Mouse (Mus musculus) embryonic fibroblast, embryonic 13.5 days (primary cell): ENCODE measurements at regions not wholly inside any gene's neighbourhood (a gene's known extent, or its start where the extent isn't known, plus 50 kb on each side); places are given as distances from the start of the nearest gene placed in this dataset.

Source experiments
- H3K27ac ChIP-seq: 2 replicates; pipeline ENCODE4 v1.5.1; 2012; ENCODE audit warnings: low read length, control low read depth, inconsistent platforms; ENCODE audit not compliant: insufficient read depth
- H3K4me1 ChIP-seq: 2 replicates; pipeline ENCODE4 v1.6.1; 2011; ENCODE audit warnings: low read length; ENCODE audit not compliant: control insufficient read depth, insufficient read depth
- H3K4me3 ChIP-seq: 2 replicates; pipeline ENCODE4 v1.5.1; 2011; ENCODE audit warnings: mild to moderate bottlenecking, control low read depth, low read length; ENCODE audit not compliant: insufficient read depth
- CTCF ChIP-seq: IDR thresholded peaks from 2 replicates; pipeline ENCODE4 v1.5.1; 2011; ENCODE audit warnings: mild to moderate bottlenecking, control low read depth, low read length, moderate library complexity, borderline replicate concordance; ENCODE audit not compliant: insufficient read depth
- POLR2A ChIP-seq: IDR thresholded peaks from 2 replicates; pipeline ENCODE4 v1.6.1; 2011; ENCODE audit warnings: low read depth, mild to moderate bottlenecking, control low read depth, low read length, moderate library complexity

DNA sequence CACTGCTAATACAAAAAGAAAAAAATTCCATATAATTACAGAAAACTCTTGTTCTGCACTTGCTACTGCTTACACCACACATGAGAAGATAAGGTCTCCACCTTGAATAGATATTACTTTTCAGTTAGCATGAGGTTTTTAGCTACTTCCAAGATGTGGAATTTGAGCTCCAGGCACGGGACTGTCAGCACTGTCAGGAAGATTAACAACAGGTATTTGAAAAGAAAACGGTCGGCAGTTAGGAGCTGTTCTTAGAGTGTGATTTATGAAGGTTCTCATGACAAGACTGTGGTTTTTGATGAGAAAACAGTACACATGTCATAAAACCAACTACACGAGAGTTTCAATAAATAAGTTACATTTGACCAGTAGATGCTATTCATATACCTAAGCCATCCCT, 2970.4 kb upstream of the 5930422O12Rik start:
- TF ChIP-seq CTCF (no peak), POLR2A (no peak)
- no peaks in the 10 kb centered on the region for H3K4me1 ChIP-seq
- no peak overlapping the region for H3K4me3 ChIP-seq
- H3K27ac ChIP-seq = no peak overlapping the region

DNA sequence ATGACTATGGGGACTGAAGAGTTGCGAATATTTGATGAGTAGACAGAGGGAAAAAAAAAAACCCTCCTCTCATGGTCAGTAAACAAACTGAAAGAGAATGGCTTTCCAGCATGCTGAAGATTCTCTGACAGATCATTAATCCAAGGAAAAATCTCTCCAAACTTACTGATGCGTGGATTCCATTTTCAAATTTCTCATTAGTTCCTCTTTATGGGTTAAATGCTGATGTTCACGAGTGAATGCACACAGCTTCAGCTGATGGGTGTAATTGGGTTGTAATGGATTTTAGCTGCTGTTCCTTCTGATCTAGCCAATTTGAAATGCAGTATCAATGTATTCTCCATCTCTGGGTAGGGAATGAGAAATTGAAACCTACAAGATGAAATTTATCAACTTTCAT, 2945.6 kb upstream of the 5930422O12Rik start:
- no peak for TF ChIP-seq CTCF
- TF ChIP-seq POLR2A = no peak
- no peak overlapping the region for H3K27ac ChIP-seq
- H3K4me3 ChIP-seq = no peak overlapping the region
- no peaks in the 10 kb centered on the region for H3K4me1 ChIP-seq

DNA sequence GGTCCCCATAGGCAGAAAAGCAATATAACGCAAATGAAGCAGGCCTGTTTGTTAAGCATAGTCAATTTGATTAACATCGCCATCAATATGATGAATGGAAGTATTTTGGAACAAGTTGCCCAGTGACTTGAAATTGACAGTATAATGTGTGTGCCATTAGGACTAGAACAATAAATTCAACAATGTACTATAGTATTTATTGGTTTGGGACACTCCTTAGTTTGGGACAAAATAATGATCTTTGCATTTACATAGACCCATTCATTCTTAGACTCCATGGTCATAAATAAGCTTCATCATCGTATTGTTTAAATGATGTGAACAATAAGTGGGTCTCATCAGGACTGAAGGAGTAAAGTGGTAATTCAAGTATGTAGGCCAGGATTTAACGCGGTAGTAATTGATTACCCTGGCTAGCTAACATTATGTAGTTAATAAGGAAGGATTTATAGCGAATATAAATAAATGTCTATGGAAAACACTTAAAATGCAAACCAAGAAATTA, 2933.6 kb upstream of the 5930422O12Rik start:
- no peaks in the 10 kb centered on the region for H3K4me1 ChIP-seq
- TF ChIP-seq CTCF (no peak), POLR2A (no peak)
- H3K4me3 ChIP-seq = no peak overlapping the region
- H3K27ac ChIP-seq = no peak overlapping the region

DNA sequence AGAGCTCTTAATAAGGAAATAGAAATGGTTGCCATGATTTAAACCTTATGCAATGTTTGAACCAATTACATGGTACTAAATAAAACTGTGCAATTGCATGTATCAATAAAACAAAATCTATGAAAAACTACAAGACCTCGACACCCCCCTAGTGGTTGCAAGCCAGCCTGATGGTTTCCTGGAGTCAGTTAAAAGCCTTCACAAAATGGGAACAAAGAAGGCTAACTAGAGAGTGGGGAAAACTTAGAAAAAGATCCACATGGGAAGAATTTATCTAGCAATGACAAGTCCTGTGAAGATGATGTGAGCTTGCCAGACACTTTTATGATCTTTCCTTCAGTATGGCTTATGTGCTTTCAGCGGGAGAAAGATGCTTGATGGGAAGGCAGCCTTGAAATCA, 2926.3 kb upstream of the 5930422O12Rik start:
- no peak overlapping the region for H3K4me3 ChIP-seq
- H3K27ac ChIP-seq = no peak overlapping the region
- H3K4me1 ChIP-seq = no peaks in the 10 kb centered on the region
- no peak for TF ChIP-seq CTCF
- no peak for TF ChIP-seq POLR2A

DNA sequence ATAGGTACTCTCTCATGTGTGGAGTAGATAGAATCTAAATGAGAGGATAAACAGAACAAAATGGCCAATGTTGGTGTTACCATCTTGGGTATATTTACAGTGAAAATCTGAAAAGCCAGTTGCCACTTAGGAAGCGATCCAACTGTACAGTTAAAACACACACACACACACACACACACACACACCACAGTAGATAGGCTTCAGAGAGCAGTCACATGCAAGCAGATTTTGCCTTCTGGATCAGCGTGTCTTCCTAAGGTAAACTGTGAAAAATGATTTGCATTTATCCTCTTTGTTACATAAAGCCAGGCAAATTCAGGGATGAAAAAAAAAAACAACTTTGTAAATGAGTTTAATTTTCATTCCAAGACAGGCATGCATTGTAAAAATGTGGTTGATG, 2917.2 kb upstream of the 5930422O12Rik start:
- Histone ChIP-seq H3K4me1 (no peaks in the 10 kb centered on the region), H3K27ac (no peak overlapping the region), H3K4me3 (no peak overlapping the region)
- no peak for TF ChIP-seq POLR2A
- TF ChIP-seq CTCF = no peak

DNA sequence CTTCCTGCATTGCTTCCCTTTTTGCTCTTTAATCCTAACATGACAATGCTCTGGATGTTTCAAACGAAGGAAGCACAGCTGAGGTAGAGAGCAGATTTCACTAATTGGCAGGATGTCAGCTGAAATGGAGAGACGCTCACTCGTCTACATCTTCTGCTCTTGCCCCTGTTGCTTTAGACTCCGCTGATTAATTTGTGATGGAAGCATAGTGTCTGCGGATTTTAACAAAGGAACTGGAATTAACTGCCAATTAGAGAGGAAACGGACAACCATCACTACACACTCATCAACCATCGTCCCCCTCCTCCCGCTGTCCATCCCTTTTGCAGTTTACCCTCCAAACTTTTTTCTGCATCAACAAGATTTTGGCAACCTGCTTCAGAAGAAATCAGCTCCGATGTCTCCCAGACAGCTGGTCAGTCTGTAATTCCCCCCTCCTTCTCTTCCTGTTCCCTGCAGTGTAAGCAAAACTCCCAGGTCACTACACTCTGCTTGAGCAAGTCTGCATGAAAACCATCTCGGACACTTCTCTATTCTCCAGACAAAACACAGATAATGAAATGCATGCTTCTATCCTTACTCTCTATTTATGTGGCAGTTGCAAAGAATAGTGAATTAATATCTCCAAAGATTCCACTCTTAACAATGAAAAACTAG, 2905.6 kb upstream of the 5930422O12Rik start:
- Histone ChIP-seq H3K4me3 (no peak overlapping the region), H3K4me1 (no peaks in the 10 kb centered on the region; the same call in 1 of the 2 replicates), H3K27ac (no peak overlapping the region)
- TF ChIP-seq POLR2A = no peak
- TF ChIP-seq CTCF = no peak

DNA sequence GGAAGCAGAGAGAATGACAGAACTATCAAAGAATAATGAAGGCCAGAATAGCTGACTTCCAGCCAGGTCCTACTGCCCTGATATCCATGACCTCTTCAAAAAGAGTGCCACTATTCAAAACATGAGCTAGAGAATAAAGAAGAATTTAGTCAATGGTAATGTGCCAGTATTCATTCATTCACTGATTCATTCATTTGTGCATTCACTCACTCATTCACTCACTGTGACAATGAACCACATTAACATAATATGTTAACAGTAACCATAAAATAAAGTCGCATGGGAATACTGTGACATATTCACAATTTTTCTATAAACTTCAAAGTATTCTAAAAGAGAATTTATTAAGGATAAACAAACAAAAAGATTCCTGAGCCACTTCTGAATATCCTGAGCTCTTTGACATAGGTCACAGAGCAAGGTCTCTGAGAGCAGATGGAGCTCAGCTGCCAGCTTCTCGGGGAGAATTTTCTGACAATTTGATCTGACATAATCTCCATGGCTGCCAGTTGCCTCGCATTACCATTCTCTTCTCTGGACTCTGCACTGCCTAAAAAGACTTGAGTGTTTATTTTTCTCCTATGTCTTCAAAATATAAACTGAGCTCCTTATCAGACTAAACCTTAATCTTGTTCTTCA, 2895.5 kb upstream of the 5930422O12Rik start:
- Histone ChIP-seq H3K4me1 (no peaks in the 10 kb centered on the region), H3K27ac (no peak overlapping the region), H3K4me3 (no peak overlapping the region)
- TF ChIP-seq POLR2A (no peak), CTCF (no peak)

DNA sequence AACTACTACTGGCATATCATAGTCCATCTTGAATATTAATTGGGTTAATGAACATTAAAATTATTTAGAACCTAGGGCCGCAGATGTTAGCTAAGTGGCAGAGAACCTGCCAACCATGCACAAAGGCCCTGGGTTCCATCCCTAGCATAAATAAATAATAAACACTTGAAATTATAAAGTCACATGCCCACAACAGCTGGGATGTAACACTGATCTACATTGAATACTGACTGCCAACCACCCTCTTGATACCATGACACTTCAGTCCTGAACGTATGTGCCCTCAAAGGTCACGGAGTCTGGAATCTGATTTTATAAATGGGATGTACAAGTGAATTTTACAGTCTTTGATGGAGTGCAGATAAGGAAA, 2895.0 kb upstream of the 5930422O12Rik start:
- H3K4me1 ChIP-seq = no peaks in the 10 kb centered on the region
- H3K27ac ChIP-seq = no peak overlapping the region

DNA sequence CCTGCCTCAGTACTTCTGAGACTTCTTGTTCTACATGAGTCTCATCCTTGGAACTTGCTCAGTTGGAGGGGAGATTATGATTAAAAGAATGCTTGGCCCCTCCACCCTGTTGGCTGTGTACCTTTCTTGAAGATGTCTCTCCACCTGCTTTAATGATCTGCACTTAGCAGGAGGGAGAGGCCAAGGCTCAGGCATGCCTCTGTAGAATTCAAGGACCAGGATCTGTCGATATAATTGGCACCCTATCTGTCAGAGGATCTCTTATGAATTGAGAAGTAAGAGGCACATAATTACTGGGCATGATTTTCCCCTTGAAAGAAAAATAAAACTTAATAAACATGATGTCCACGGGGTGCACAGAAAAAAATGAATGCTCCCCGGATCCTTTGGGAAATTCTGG, 2893.1 kb upstream of the 5930422O12Rik start:
- H3K4me1 ChIP-seq = no peaks in the 10 kb centered on the region
- TF ChIP-seq CTCF (no peak), POLR2A (no peak)
- no peak overlapping the region for H3K4me3 ChIP-seq
- no peak overlapping the region for H3K27ac ChIP-seq

More for the DNA sequence above, 2895.0 kb upstream of the 5930422O12Rik start:
- no peak overlapping the region for H3K4me3 ChIP-seq
- no peak for TF ChIP-seq CTCF
- no peak for TF ChIP-seq POLR2A

DNA sequence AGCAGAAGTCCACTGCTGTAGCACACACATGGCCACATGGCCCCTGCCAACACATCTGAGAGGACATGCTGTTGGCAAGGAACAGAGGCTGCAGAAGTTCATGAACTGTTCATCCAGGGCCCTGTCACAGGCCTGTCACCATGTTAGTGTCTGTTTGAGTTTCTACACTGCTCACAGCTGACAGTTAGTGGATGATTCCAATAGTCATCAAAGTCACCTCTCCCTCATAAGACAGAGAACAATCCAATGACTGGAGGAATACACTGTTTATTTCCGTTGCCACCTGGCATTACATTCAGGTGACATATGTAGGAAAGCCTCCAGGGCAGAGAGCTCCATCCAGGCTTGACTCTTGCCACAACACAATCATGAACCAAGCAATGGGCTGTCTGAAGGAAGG, 2886.3 kb upstream of the 5930422O12Rik start:
- H3K4me3 ChIP-seq = no peak overlapping the region
- TF ChIP-seq POLR2A (no peak), CTCF (no peak)
- no peaks in the 10 kb centered on the region for H3K4me1 ChIP-seq
- H3K27ac ChIP-seq = no peak overlapping the region

DNA sequence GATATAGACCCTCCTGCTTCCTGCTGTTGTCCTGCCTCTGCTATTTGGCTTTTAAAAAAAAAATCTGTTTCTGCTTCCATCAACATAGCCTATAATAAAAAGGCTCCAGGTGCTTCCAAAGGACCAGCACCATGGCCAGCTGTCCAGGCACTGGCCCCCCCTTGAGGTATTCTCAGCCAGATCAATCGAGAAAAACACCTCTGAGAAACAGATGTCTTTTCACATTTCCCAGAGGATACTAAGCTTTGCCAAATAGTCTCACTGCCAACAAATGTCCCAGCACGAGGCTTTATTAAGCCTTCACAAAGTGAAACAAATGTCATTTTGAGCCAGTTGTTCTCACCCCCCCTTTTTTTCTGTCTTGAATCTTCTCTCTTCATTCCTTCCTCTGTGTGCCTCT, 2880.7 kb upstream of the 5930422O12Rik start:
- Histone ChIP-seq H3K27ac (no peak overlapping the region), H3K4me1 (no peaks in the 10 kb centered on the region), H3K4me3 (no peak overlapping the region)
- TF ChIP-seq CTCF (no peak), POLR2A (no peak)
